Mouse (Mus musculus) heart, embryonic 12.5 days (tissue): ENCODE results near the gene Omp. TPM values are rescaled to one million over a fixed set of nuclear protein-coding genes. Genes with fewer than 3 reads are reported as not detected.
A peak's percentile ranks its signal among the peaks of the same experiment; 100 is the strongest.
"Not testable (repeated sequence)": the region's sequence is repeated elsewhere in the genome, so short reads cannot be mapped to it uniquely, and the experiment has no call there.

Experiments used
- ATAC-seq: fragments of 200-750 bp; cut with Nextera tagmentation; 2 replicates; pipeline ENCODE4 v1.8.0; 2017; ENCODE audit warnings: moderate TSS enrichment, moderate library complexity; ENCODE audit not compliant: insufficient number of reproducible peaks, low FRiP score
- H3K27ac ChIP-seq: fragments of 300-500 bp; sonication (generic); 2 replicates; pipeline ENCODE4 v1.5.1; 2016; ENCODE audit warnings: mild to moderate bottlenecking, moderate library complexity; ENCODE audit not compliant: poor library complexity, severe bottlenecking
- H3K27me3 ChIP-seq: fragments of 300-500 bp; sonication (generic); replicated peaks from 2 replicates; pipeline ENCODE4 v1.6.1; 2016; ENCODE audit warnings: mild to moderate bottlenecking, moderate library complexity
- H3K36me3 ChIP-seq: fragments of 300-500 bp; sonication (generic); 2 replicates; pipeline ENCODE4 v1.6.1; 2016; ENCODE audit warnings: mild to moderate bottlenecking, moderate library complexity
- H3K4me1 ChIP-seq: fragments of 300-500 bp; sonication (generic); replicated peaks from 2 replicates; pipeline ENCODE4 v1.6.1; 2016; ENCODE audit warnings: mild to moderate bottlenecking
- H3K4me2 ChIP-seq: fragments of 300-500 bp; sonication (generic); 2 replicates; pipeline ENCODE4 v1.6.1; 2016; ENCODE audit warnings: mild to moderate bottlenecking, moderate library complexity
- H3K4me3 ChIP-seq: fragments of 300-500 bp; sonication (generic); 2 replicates; pipeline ENCODE4 v1.5.1; 2016; ENCODE audit warnings: mild to moderate bottlenecking
- H3K9ac ChIP-seq: fragments of 300-500 bp; sonication (generic); 2 replicates; pipeline ENCODE4 v1.6.1; 2016; ENCODE audit warnings: mild to moderate bottlenecking, moderate library complexity
- H3K9me3 ChIP-seq: fragments of 300-500 bp; sonication (generic); replicated peaks from 2 replicates; pipeline ENCODE4 v1.6.1; 2016; ENCODE audit warnings: mild to moderate bottlenecking, moderate library complexity
- WGBS: fragments of 180-500 bp; shearing (Covaris S2); methylation state at CpG from one replicate; pipeline ENCODE4 v1.1.7; 2016; 5-methylcytosine and 5-hydroxymethylcytosine counted together
- polyA plus RNA-seq: library from polyadenylated mRNA; unstranded; fragments of >200 nt; fragmentation: Nextera tagmentation; extraction: Ambion mirVana; gene quantifications from 2 replicates; pipeline ENCODE4 v1.2.1, GENCODE M21; 2016

Omp gene
- polyA plus RNA-seq = 0.19 and 0.20 TPM in 2 replicates

- Histone ChIP-seq H3K36me3 (no peaks in the 10 kb centered on the region), H3K4me1 (peaks cover 46% of the 10 kb centered on the region), H3K4me3 (no peak within 1 kb of the TSS), H3K27me3 (0 out of 2 replicates have a peak, but pooled peaks cover 4% of the 10 kb centered on the region), H3K9me3 (no peaks in the 10 kb centered on the region), H3K4me2 (no peak within 1 kb of the TSS), H3K9ac (no peak within 1 kb of the TSS), H3K27ac (no peak within 1 kb of the TSS)
- 84% methylated on average over 5 of the region's 5 CpGs for WGBS
- ATAC-seq = no peak
These were observed at the start of gene Omp for GRCm38 (mm10) chr7:98145402-98145801. Gene Omp, minus strand, starts transcription at chr7:98145502.

- Histone ChIP-seq H3K36me3 (no peaks in the 10 kb centered on the region), H3K4me3 (peak overlapping the region; percentile 46), H3K9ac (no peak overlapping the region; the same call in 1 of the 2 replicates), H3K4me1 (peaks cover 16% of the 10 kb centered on the region), H3K27me3 (peaks cover 50% of the 10 kb centered on the region), H3K4me2 (peak overlapping the region; percentile 80), H3K27ac (no peak overlapping the region), H3K9me3 (no peaks in the 10 kb centered on the region)
- 3% methylated on average over 61 of the region's 61 CpGs for WGBS
- ATAC-seq = no peak
These were observed 48.9 kb upstream of the Omp start for GRCm38 (mm10) chr7:98194026-98194792.

GRCm38 (mm10) chr7:98193515-98194025, 48.3 kb upstream of the Omp start:
- ATAC-seq = no peak; the same call in 1 of the 2 replicates
- WGBS = 6% methylated on average over 36 of the region's 36 CpGs
- peak overlapping the region; percentile 80 for H3K4me2 ChIP-seq
- H3K9me3 ChIP-seq = no peaks in the 10 kb centered on the region
- H3K36me3 ChIP-seq = no peaks in the 10 kb centered on the region
- peaks cover 16% of the 10 kb centered on the region for H3K4me1 ChIP-seq
- peak overlapping the region; percentile 27; the same call in 1 of the 2 replicates for H3K9ac ChIP-seq
- H3K4me3 ChIP-seq = peak overlapping the region; percentile 46
- H3K27ac ChIP-seq = no peak overlapping the region
- H3K27me3 ChIP-seq = peaks cover 50% of the 10 kb centered on the region

DNA sequence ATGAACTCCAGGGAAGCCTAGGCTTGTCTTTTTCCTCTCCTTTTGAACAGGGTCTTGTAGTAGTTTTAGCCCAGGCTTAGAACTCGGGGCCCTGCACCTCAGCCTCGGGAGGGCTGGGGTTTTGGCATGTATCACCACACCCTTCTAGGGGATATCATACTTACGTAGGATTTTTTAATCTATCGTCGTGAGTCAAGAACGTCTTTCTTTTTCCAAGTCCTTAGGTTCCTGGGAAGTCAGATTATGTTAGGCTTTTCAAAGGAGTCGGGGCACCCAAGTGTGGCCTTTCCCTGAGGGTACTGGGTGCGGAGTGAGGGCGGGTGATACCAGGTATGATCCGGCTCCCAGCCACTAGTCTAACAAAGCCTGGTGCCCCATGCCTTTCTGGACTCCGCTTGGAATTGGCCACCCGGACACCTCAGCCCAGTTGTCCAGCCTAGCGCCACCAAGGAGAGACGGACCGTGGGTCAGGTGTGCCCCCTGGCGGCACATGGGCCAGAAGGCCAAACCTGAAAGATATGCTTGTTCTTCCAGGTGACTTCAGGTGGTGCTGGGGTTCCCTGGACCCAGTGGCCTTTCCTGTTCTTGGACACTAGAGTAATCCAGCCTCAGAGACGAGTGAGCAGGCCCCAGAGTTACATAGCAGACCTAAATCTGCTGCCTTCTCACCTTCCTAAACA, 46.4 kb upstream of the Omp start:
- H3K4me1 ChIP-seq = peaks cover 16% of the 10 kb centered on the region
- H3K9me3 ChIP-seq = no peaks in the 10 kb centered on the region
- peaks cover 48% of the 10 kb centered on the region for H3K27me3 ChIP-seq
- no peak overlapping the region for H3K27ac ChIP-seq
- no peak overlapping the region for H3K4me2 ChIP-seq
- no peaks in the 10 kb centered on the region for H3K36me3 ChIP-seq
- WGBS = 56% methylated on average over 17 of the region's 17 CpGs
- no peak overlapping the region for H3K4me3 ChIP-seq
- no peak overlapping the region for H3K9ac ChIP-seq
- no peak for ATAC-seq

DNA sequence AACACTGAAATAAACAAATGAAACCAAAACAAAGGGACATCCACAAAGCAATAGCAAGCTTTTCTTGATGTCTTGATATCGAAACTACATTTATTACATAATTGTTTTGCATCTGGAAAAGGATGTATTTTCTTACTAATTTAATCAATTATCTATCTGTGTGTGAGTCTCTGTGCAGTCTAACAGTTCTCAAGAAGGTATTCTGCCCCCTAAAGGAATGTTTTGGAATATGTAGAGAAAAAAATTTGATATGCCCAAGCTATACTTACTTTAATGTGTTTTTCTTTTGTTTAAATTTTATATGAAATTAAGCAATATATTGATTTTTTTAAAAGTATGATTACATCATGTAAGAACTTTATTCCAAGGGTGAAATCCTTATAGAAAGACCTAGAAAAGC, 45.3 kb upstream of the Omp start:
- Histone ChIP-seq H3K4me1 (peaks cover 16% of the 10 kb centered on the region), H3K4me2 (no peak overlapping the region), H3K9ac (no peak overlapping the region), H3K36me3 (no peaks in the 10 kb centered on the region), H3K9me3 (no peaks in the 10 kb centered on the region), H3K4me3 (no peak overlapping the region), H3K27ac (no peak overlapping the region), H3K27me3 (peaks cover 37% of the 10 kb centered on the region)
- 79% methylated on average over 1 of the region's 1 CpGs for WGBS
- no peak for ATAC-seq

- Histone ChIP-seq H3K27ac (no peak overlapping the region), H3K27me3 (peaks cover 29% of the 10 kb centered on the region), H3K4me3 (no peak overlapping the region), H3K4me1 (peaks cover 16% of the 10 kb centered on the region), H3K9me3 (no peaks in the 10 kb centered on the region), H3K36me3 (no peaks in the 10 kb centered on the region), H3K4me2 (no peak overlapping the region), H3K9ac (no peak overlapping the region)
- ATAC-seq = peak; percentile 54
- WGBS = 28% methylated on average over 3 of the region's 3 CpGs
These were observed 44.4 kb upstream of the Omp start for GRCm38 (mm10) chr7:98189745-98190144.

DNA sequence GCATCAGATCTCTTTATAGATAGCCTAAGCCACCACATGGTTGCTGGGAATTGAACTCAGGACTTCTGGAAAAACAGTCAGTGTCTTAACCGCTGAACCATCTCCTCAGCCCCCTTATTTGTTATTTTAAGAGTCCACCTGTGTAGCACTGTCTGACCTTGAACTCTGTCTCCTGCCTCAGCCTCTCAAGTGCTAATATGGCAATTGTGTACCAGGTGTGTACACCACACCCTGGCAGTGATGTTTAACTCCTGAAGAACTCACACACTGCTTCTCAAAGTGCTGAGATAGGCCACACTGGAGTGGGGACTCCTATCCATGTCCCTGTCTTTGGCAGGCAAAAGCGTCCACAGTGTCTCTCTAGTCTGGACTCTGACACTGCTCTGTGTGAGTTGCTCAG, 43.4 kb upstream of the Omp start:
- H3K36me3 ChIP-seq = no peaks in the 10 kb centered on the region
- no peak overlapping the region for H3K27ac ChIP-seq
- H3K9me3 ChIP-seq = no peaks in the 10 kb centered on the region
- H3K4me3 ChIP-seq = no peak overlapping the region
- H3K4me1 ChIP-seq = peaks cover 7% of the 10 kb centered on the region
- no peak for ATAC-seq
- H3K4me2 ChIP-seq = no peak overlapping the region
- peaks cover 18% of the 10 kb centered on the region for H3K27me3 ChIP-seq
- 85% methylated on average over 2 of the region's 2 CpGs for WGBS
- no peak overlapping the region for H3K9ac ChIP-seq

DNA sequence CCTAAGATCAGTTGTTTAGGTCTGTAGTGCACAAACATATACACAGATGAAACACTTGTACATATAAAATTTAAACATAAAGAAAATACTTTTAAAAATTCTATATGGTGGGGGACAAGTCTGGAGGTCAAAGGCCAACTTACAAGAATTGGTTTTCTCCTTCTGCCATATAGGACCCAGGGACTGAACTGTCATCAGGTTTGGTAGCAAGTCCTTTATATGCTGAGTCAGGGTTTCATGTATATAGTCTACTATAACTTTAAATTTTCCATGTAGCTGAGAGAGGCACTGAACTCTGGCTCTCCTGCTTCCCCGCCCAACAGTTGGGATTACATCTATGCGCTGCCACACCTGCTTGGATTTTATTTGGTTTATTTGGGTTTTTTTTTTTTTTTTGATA, 42.9 kb upstream of the Omp start:
- Histone ChIP-seq H3K36me3 (no peaks in the 10 kb centered on the region), H3K4me1 (peaks cover 2% of the 10 kb centered on the region; the same call in 1 of the 2 replicates), H3K27me3 (peaks cover 14% of the 10 kb centered on the region), H3K4me2 (no peak overlapping the region), H3K9me3 (no peaks in the 10 kb centered on the region), H3K27ac (no peak overlapping the region), H3K4me3 (no peak overlapping the region), H3K9ac (no peak overlapping the region)
- no peak for ATAC-seq
- WGBS = 92% methylated on average over 2 of the region's 2 CpGs

- WGBS = 79% methylated on average over 3 of the region's 3 CpGs
These were observed 42.0 kb upstream of the Omp start for GRCm38 (mm10) chr7:98187332-98187731.

GRCm38 (mm10) chr7:98186637-98187036, 41.3 kb upstream of the Omp start:
- ATAC-seq = no peak
- H3K9me3 ChIP-seq = no peaks in the 10 kb centered on the region
- no peaks in the 10 kb centered on the region for H3K27me3 ChIP-seq
- 75% methylated on average over 8 of the region's 8 CpGs for WGBS
- no peak overlapping the region for H3K27ac ChIP-seq
- no peak overlapping the region for H3K9ac ChIP-seq
- no peak overlapping the region for H3K4me3 ChIP-seq
- no peaks in the 10 kb centered on the region for H3K36me3 ChIP-seq
- no peak overlapping the region for H3K4me2 ChIP-seq
- H3K4me1 ChIP-seq = no peaks in the 10 kb centered on the region

More at GRCm38 (mm10) chr7:98187332-98187731, 42.0 kb upstream of the Omp start:
- H3K36me3 ChIP-seq, H3K4me3 ChIP-seq, H3K4me1 ChIP-seq, ATAC-seq, H3K4me2 ChIP-seq, H3K27me3 ChIP-seq, H3K9me3 ChIP-seq, H3K9ac ChIP-seq, H3K27ac ChIP-seq: not testable (repeated sequence)

- no peak overlapping the region for H3K4me2 ChIP-seq
- H3K9ac ChIP-seq = no peak overlapping the region
- H3K4me3 ChIP-seq = no peak overlapping the region
- 81% methylated on average over 6 of the region's 6 CpGs for WGBS
- H3K27me3 ChIP-seq = no peaks in the 10 kb centered on the region
- no peaks in the 10 kb centered on the region for H3K36me3 ChIP-seq
- no peak for ATAC-seq
- no peaks in the 10 kb centered on the region for H3K4me1 ChIP-seq
- no peak overlapping the region for H3K27ac ChIP-seq
- no peaks in the 10 kb centered on the region for H3K9me3 ChIP-seq
These were observed 40.0 kb upstream of the Omp start for GRCm38 (mm10) chr7:98185326-98185725.
